Mouse (Mus musculus): ENCODE results near the gene Fnip1. TPM values are rescaled to one million over a fixed set of nuclear protein-coding genes. Genes with fewer than 3 reads are reported as not detected.

Fnip1 gene
- polyA plus RNA-seq (2017; shearing (Covaris generic)): 12.3 TPM

DNA sequence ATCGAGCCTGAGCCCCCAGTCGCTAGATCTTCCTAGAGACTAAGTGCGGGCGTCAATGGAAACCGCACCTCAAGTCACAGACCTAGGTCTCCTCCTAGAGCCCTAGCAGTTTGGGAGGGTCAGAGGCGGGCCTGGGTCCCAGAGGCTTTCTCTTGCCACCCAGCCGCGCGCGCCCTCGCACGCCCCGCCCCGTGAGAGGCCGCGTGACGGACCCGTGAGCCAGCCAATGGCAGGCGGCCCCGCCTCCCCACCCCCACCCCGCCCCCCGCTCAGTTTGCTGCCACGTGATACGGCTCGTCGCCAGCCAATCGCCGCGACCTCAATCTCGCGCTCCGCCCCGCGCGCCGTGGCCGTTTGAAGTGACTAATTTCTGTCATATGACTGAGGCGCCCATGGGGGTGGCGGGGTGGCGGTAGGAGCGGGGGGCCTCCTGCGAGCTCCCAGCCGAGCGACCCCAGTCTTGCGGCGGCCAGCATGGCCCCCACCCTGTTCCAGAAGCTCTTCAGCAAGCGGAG, at the start of gene Fnip1:
Gene Fnip1, plus strand, starts transcription at position 377 of the 515 bp plus-strand sequence.

DNA sequence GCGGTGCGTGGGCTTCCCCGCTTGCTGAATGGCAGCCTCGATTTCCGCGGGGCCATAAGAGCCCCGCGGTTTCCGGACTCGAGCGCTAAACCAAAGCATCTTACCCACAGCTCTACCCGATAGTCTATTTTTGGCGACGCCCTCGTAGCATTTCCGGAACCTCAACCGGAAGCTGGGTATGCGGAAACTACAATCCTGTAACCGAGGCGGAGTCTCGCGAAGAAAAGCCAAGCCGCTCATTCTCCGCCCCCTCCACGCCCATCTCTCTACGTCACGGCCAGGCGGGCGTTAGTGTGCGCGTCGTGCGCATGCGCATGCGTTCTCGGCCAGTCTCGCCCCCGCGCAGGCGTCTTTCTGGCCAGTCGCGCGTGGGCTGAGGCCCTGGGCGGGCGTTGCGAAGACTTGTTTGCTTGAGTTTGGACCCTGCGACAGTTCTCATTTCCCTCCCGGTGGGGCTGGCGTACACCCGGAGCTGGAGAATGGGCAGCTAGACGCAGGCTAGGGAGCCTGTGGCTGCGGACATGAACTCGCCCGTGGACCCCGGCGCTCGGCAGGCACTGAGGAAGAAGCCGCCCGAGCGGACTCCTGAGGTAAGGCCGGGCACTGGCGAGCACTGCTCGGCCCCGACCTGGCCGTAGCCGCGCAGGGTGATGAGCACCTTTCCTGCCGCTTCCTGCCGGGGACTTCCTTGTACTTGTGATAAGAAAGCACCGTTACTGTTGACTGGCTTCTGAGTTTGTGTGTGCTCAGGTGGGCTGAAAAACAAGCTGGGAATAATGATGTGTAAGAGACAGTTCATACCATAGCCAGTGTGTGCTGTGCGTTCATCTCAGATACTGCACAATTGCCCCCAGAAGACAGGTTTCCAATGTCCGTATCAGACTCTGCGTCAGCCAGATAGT, 84.8 kb downstream of the Fnip1 start, which contains the start of gene Rapgef6:
Gene Rapgef6, plus strand, starts transcription at position 319 of the 902 bp plus-strand sequence.

Other genes with a start within 250 kb of the Fnip1 start
- 0.35 TPM for gene Csf2, start 188.5 kb upstream of the Fnip1 start, polyA plus RNA-seq (2017; shearing (Covaris generic))
- gene Il3, start 170.9 kb upstream of the Fnip1 start, polyA plus RNA-seq (2017; shearing (Covaris generic)): not detected
- gene Acsl6, start 134.4 kb upstream of the Fnip1 start, polyA plus RNA-seq (2017; shearing (Covaris generic)): not detected
- not detected for gene Meikin, start 67.5 kb upstream of the Fnip1 start, polyA plus RNA-seq (2017; shearing (Covaris generic))
- 330 TPM for gene Rapgef6, start 84.6 kb downstream of the Fnip1 start, polyA plus RNA-seq (2017; shearing (Covaris generic))